Mouse (Mus musculus): ENCODE results near the gene Rdh14. TPM values are rescaled to one million over a fixed set of nuclear protein-coding genes. Genes with fewer than 3 reads are reported as not detected.
A peak's percentile ranks its signal among the peaks of the same experiment; 100 is the strongest.

Rdh14 gene
- 24.2 and 26.9 TPM in 2 replicates for polyA plus RNA-seq (2014; fragmentation: Nextera tagmentation; extraction: Ambion mirVana)

DNA sequence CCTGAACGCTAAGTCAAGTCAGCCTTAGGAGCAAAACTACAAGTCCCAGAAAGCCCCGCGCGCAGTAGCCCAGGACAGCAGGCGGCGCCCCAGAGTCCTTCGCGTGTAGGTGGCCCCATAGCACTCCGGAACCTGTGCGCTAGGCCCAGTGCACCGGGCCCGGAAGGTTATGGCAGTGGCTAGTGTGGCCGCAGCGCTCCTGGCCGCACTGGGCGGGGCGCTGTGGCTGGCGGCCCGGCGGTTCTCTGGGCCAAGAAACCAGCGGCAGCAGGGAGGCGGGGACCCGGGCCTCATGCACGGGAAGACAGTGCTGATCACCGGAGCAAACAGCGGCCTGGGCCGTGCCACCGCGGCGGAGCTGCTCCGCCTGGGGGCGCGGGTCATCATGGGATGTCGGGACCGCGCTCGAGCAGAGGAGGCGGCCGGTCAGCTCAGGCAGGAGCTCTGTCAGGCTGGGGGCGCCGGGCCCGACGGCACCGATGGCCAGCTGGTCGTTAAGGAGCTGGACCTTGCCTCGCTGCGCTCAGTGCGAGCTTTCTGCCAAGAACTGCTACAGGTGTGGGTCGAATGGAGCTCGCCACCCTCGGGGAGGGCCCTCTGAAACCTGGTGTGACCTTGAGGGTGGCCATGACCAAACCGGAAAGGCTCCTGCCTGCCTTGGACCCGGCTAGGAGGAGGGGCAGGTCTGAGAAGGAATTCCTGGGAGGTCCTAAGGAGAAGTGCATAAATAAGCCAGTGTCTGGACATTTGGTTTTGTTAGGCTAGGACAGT lies at the start of gene Rdh14:
Gene Rdh14, plus strand, starts transcription at position 102 of the 771 bp plus-strand sequence.
- H3K27ac ChIP-seq (ENCODE audit: low read depth, low read length): peak within 1 kb of the TSS; percentile 84
- under 1% methylated on average over 51 of the region's 53 CpGs for WGBS
- peak; percentile 93 for DNase-seq (ENCODE audit: low spot score)
- H3K9me3 ChIP-seq (ENCODE audit: control insufficient read depth, low read length): no peaks in the 10 kb centered on the region
- peak within 1 kb of the TSS; percentile 55 for H3K4me3 ChIP-seq (ENCODE audit: low read depth, low read length)
- H3K9ac ChIP-seq (ENCODE audit: low read length): peak within 1 kb of the TSS; percentile 86
- H3K4me2 ChIP-seq (ENCODE audit: low read depth): peak within 1 kb of the TSS; percentile 62
- no peaks in the 10 kb centered on the region for H3K36me3 ChIP-seq (ENCODE audit: control insufficient read depth, insufficient read depth, low read length)
- H3K4me1 ChIP-seq (ENCODE audit: control insufficient read depth, insufficient read depth, low read length): no peaks in the 10 kb centered on the region; the same call in 1 of the 2 replicates
- ATAC-seq (ENCODE audit: insufficient read depth, low FRiP score, low TSS enrichment): peak; percentile 99
- no peaks in the 10 kb centered on the region for H3K27me3 ChIP-seq (ENCODE audit: control insufficient read depth, insufficient read depth, low read length)

DNA sequence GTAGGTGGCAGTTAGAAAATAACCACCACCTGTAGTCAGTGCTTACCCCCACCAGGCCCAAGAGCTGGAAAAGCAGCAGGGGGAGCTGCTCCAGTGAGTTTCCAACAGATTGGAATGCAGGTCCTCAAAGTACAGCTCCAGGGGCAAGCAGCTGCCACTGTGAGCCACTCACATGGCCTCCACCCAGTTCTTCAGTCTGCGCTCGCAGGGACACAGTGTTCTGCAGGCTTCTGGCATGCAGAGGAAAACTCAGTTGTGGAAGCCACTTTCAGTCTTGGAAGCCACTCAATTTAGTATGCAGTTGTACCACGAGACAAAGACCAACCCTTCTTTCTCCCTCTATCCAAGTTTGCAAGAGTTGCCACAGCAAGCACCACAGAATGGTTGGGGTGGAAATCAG lies 39.9 kb upstream of the Rdh14 start:
- WGBS: 51% methylated on average over 3 of the region's 3 CpGs
- Histone ChIP-seq H3K9me3 (ENCODE audit: control insufficient read depth, low read length) (no peaks in the 10 kb centered on the region), H3K9ac (ENCODE audit: low read length) (no peak overlapping the region), H3K4me2 (ENCODE audit: low read depth) (no peak overlapping the region), H3K4me3 (ENCODE audit: low read depth, low read length) (no peak overlapping the region), H3K4me1 (ENCODE audit: control insufficient read depth, insufficient read depth, low read length) (no peaks in the 10 kb centered on the region), H3K27me3 (ENCODE audit: control insufficient read depth, insufficient read depth, low read length) (no peaks in the 10 kb centered on the region), H3K36me3 (ENCODE audit: control insufficient read depth, insufficient read depth, low read length) (no peaks in the 10 kb centered on the region), H3K27ac (ENCODE audit: low read depth, low read length) (no peak overlapping the region)
- ATAC-seq (ENCODE audit: insufficient read depth, low FRiP score, low TSS enrichment) (no peak), DNase-seq (ENCODE audit: low spot score) (no peak)

DNA sequence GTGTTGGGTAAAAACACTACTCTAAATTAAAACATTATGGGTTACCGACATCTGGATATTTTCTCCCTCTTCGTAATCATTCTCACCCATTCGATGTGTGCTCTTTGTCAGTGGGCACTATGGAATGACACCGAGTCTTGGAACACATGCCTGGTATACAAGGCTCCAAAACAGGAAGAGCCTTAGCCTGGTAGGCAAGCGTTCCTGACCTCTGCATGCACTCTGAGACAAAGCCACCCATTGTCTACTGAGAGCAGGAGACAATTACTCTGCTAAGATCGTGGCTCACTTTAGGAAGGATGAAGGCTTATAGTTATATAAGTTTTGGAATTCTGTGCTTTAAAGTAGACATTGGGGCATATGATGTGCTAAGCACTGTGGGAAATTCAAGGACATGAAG lies 32.8 kb upstream of the Rdh14 start:
- Histone ChIP-seq H3K9ac (ENCODE audit: low read length) (no peak overlapping the region), H3K4me2 (ENCODE audit: low read depth) (no peak overlapping the region), H3K4me3 (ENCODE audit: low read depth, low read length) (no peak overlapping the region), H3K36me3 (ENCODE audit: control insufficient read depth, insufficient read depth, low read length) (no peaks in the 10 kb centered on the region), H3K27ac (ENCODE audit: low read depth, low read length) (no peak overlapping the region), H3K4me1 (ENCODE audit: control insufficient read depth, insufficient read depth, low read length) (no peaks in the 10 kb centered on the region), H3K27me3 (ENCODE audit: control insufficient read depth, insufficient read depth, low read length) (no peaks in the 10 kb centered on the region), H3K9me3 (ENCODE audit: control insufficient read depth, low read length) (no peaks in the 10 kb centered on the region)
- ATAC-seq (ENCODE audit: insufficient read depth, low FRiP score, low TSS enrichment) (no peak), DNase-seq (ENCODE audit: low spot score) (no peak)
- 54% methylated on average over 6 of the region's 6 CpGs for WGBS

DNA sequence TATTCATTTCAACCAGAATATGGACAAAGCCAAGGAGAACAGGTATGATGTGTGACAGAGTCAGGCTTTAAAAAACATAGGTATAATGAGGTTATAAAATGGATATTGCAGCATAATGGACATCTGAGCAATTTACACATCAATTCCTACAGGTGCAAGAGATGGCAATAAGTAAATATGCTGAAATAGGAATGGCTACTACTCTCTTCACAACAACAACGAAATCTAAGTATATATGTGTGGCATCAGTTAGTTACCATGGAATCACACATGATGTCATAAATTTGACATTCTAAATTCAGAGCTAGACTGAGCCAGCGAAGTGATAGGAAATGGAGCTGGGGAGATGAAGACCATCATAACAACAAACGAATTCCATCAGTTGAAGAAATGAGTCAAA lies 20.9 kb upstream of the Rdh14 start, which contains the start of gene Nt5c1b:
Gene Nt5c1b, plus strand, starts transcription at position 301 of the 400 bp plus-strand sequence.
- 82% methylated on average over 3 of the region's 3 CpGs for WGBS
- H3K4me3 ChIP-seq (ENCODE audit: low read depth, low read length): no peak within 1 kb of the TSS
- no peak for ATAC-seq (ENCODE audit: insufficient read depth, low FRiP score, low TSS enrichment)
- no peak within 1 kb of the TSS for H3K9ac ChIP-seq (ENCODE audit: low read length)
- DNase-seq (ENCODE audit: low spot score): no peak
- H3K27me3 ChIP-seq (ENCODE audit: control insufficient read depth, insufficient read depth, low read length): no peaks in the 10 kb centered on the region
- no peaks in the 10 kb centered on the region for H3K36me3 ChIP-seq (ENCODE audit: control insufficient read depth, insufficient read depth, low read length)
- H3K9me3 ChIP-seq (ENCODE audit: control insufficient read depth, low read length): no peaks in the 10 kb centered on the region
- no peaks in the 10 kb centered on the region for H3K4me1 ChIP-seq (ENCODE audit: control insufficient read depth, insufficient read depth, low read length)
- H3K4me2 ChIP-seq (ENCODE audit: low read depth): no peak within 1 kb of the TSS
- H3K27ac ChIP-seq (ENCODE audit: low read depth, low read length): no peak within 1 kb of the TSS

DNA sequence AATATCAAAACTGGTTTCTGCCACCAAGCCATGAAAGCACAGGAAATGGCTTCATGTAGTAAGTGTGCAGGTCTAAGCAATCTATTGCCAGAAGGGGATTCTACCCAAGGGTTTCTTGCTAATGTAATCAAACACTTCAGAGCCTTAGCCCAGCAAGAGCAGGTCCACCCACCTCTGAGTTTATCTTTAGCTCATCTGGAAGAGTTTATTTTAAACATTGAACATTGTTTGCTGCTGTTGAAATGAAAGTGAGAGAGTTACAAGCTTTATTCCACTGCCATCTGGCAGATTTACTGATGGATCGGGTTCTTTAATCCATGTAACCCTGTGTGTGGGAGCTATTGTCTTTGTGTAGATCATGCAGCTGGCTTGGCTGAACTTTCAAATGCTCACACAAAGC lies 10.2 kb downstream of the Rdh14 start:
- no peaks in the 10 kb centered on the region for H3K9me3 ChIP-seq (ENCODE audit: control insufficient read depth, low read length)
- H3K27me3 ChIP-seq (ENCODE audit: control insufficient read depth, insufficient read depth, low read length): no peaks in the 10 kb centered on the region
- no peak overlapping the region for H3K27ac ChIP-seq (ENCODE audit: low read depth, low read length)
- H3K4me1 ChIP-seq (ENCODE audit: control insufficient read depth, insufficient read depth, low read length): no peaks in the 10 kb centered on the region
- 76% methylated on average over 1 of the region's 1 CpGs for WGBS
- no peak overlapping the region for H3K9ac ChIP-seq (ENCODE audit: low read length)
- no peak overlapping the region for H3K4me3 ChIP-seq (ENCODE audit: low read depth, low read length)
- DNase-seq (ENCODE audit: low spot score) (no peak), ATAC-seq (ENCODE audit: insufficient read depth, low FRiP score, low TSS enrichment) (no peak)
- no peaks in the 10 kb centered on the region for H3K36me3 ChIP-seq (ENCODE audit: control insufficient read depth, insufficient read depth, low read length)
- no peak overlapping the region for H3K4me2 ChIP-seq (ENCODE audit: low read depth)

DNA sequence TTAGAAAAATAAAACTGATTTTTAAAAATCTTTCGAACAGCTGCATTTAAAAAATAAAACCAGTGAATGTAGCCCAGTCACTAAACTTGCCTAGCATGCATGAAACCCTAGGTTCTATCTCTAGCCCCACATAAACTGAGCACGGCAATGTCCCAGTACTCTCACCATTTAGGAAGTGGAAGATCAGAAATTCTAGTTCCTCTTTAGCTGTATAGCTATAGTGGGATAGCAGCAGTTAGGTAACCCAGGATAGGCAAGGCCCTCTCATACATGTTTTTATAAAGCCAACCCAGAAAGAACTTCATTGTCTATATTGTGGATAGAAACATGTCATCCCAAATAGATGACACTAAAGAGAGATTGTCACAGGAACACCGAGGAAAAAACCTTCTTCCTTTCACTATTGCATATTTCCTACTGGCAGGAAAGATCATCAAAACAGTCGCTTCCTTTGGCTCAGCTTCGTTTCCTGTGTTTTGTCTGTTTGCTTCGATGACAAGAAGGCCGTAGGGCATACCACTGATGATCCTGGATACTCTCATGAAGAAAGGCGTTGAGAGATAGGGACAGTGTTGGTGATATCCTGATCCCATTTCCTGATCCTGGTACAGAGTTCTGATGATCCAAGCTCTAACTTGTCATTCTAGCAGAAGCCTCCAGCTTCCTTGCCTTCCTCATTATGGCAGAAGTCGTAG lies 12.0 kb downstream of the Rdh14 start:
- Histone ChIP-seq H3K9ac (ENCODE audit: low read length) (no peak overlapping the region), H3K27ac (ENCODE audit: low read depth, low read length) (no peak overlapping the region), H3K4me2 (ENCODE audit: low read depth) (no peak overlapping the region), H3K36me3 (ENCODE audit: control insufficient read depth, insufficient read depth, low read length) (no peaks in the 10 kb centered on the region), H3K4me1 (ENCODE audit: control insufficient read depth, insufficient read depth, low read length) (no peaks in the 10 kb centered on the region), H3K9me3 (ENCODE audit: control insufficient read depth, low read length) (no peaks in the 10 kb centered on the region), H3K27me3 (ENCODE audit: control insufficient read depth, insufficient read depth, low read length) (no peaks in the 10 kb centered on the region), H3K4me3 (ENCODE audit: low read depth, low read length) (no peak overlapping the region)
- 89% methylated on average over 9 of the region's 9 CpGs for WGBS
- DNase-seq (ENCODE audit: low spot score): no peak
- no peak for ATAC-seq (ENCODE audit: insufficient read depth, low FRiP score, low TSS enrichment)

DNA sequence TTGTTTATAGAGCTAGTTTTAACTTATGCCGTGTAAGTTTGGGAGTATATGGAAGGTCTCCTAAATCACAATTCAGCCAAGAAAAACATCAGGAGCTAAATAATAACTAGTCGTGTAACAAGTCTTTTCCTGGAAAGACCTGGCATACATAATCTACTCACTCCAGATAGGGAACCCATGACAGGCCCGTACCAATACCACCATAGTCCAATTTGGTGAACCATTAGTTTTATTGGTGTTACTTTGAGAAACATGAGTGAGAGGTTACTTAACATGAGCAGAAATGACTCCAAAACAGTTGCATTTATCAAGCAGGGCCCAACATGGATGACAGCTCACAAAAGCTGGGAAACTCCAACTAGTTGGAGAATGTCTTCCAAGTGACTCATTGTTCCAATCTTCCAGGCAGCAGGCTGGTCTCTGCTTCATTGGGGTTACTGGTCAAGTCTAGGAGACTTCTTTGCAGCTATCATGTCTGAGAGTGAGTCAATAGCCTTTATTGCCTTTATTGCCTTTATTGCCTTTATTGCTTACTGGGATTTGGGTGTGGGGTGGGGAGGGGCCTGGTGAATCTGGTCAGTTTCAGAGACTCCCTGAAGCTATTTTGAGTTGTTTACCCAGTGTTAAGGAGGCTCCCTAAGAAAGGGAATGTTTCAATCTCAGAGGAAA lies 20.1 kb downstream of the Rdh14 start:
- H3K27ac ChIP-seq (ENCODE audit: low read depth, low read length): no peak overlapping the region
- DNase-seq (ENCODE audit: low spot score) (no peak), ATAC-seq (ENCODE audit: insufficient read depth, low FRiP score, low TSS enrichment) (no peak)
- WGBS: 84% methylated on average over 3 of the region's 3 CpGs
- H3K4me2 ChIP-seq (ENCODE audit: low read depth): no peak overlapping the region
- no peak overlapping the region for H3K9ac ChIP-seq (ENCODE audit: low read length)
- no peaks in the 10 kb centered on the region for H3K4me1 ChIP-seq (ENCODE audit: control insufficient read depth, insufficient read depth, low read length)
- no peaks in the 10 kb centered on the region for H3K9me3 ChIP-seq (ENCODE audit: control insufficient read depth, low read length)
- H3K36me3 ChIP-seq (ENCODE audit: control insufficient read depth, insufficient read depth, low read length): no peaks in the 10 kb centered on the region
- H3K27me3 ChIP-seq (ENCODE audit: control insufficient read depth, insufficient read depth, low read length): no peaks in the 10 kb centered on the region
- no peak overlapping the region for H3K4me3 ChIP-seq (ENCODE audit: low read depth, low read length)

DNA sequence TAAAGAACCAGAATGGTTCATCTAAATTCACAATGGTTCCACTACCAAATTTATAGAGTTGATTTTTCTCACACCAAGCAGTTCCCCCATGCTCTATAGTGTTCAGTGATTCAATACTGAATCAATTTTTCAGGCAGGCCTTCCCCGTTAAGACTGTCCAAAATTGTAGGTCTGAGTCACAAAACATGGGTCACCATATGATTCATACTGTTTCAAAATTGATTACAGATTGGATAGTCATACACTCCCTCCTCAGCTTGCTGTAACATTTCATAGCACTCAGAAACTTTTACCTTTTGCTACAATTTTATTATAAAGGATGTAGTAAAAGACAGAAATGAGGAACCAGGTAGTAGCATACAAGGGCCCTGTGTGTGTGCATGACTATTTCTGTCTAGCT lies 20.9 kb downstream of the Rdh14 start:
- 86% methylated on average over 1 of the region's 1 CpGs for WGBS
- no peaks in the 10 kb centered on the region for H3K36me3 ChIP-seq (ENCODE audit: control insufficient read depth, insufficient read depth, low read length)
- ATAC-seq (ENCODE audit: insufficient read depth, low FRiP score, low TSS enrichment) (no peak), DNase-seq (ENCODE audit: low spot score) (no peak)
- H3K27me3 ChIP-seq (ENCODE audit: control insufficient read depth, insufficient read depth, low read length): no peaks in the 10 kb centered on the region
- H3K4me1 ChIP-seq (ENCODE audit: control insufficient read depth, insufficient read depth, low read length): no peaks in the 10 kb centered on the region
- H3K4me3 ChIP-seq (ENCODE audit: low read depth, low read length): no peak overlapping the region
- H3K4me2 ChIP-seq (ENCODE audit: low read depth): no peak overlapping the region
- H3K9ac ChIP-seq (ENCODE audit: low read length): no peak overlapping the region
- no peaks in the 10 kb centered on the region for H3K9me3 ChIP-seq (ENCODE audit: control insufficient read depth, low read length)
- H3K27ac ChIP-seq (ENCODE audit: low read depth, low read length): no peak overlapping the region
